Mouse (Mus musculus): ENCODE results near the gene Paqr7. TPM values are rescaled to one million over a fixed set of nuclear protein-coding genes. Genes with fewer than 3 reads are reported as not detected.

The Paqr7 gene
- total and polyA plus RNA-seq, 3 experiments, result 0.43 to 2.7 (median 0.89) TPM

- in situ Hi-C loops (cut with MboI; ENCODE audit: low pct_ligation_motif_present, low pct_unique_long_range_greater_than_20kb, low sequenced_read_pairs), result no loop called here
- Histone ChIP-seq H3K36me3 (replicated peaks in 1 of 2; ENCODE audit: control insufficient read depth in 1 of 2, insufficient read depth in 1 of 2, low read length in 1 of 2) (no peaks in the 10 kb centered on the region), H3K9me3 (replicated peaks; ENCODE audit: low read length) (no peaks in the 10 kb centered on the region), H3K79me2 (replicated peaks; ENCODE audit: control insufficient read depth, extremely low read depth, insufficient read depth, poor library complexity, severe bottlenecking) (no peaks in the 10 kb centered on the region), H3K4me2 (ENCODE audit: insufficient read depth, low read depth, poor library complexity, severe bottlenecking) (no peak overlapping the region), H3K4me1 (ENCODE audit: control insufficient read depth in 1 of 2, insufficient read depth in 2 of 2) (peaks cover 1 to 2% of the 10 kb centered on the region in 2 experiments; a peak in 1 of 4 replicates), H3K27me3 (replicated peaks) (peaks cover 19% of the 10 kb centered on the region), H3K27ac (ENCODE audit: insufficient read depth, low read depth) (no peak overlapping the region), H3K4me3 (replicated peaks in 1 of 3; ENCODE audit: low read depth in 2 of 3, low read length in 2 of 3, poor library complexity in 1 of 3) (no peak overlapping the region), H3K9ac (ENCODE audit: insufficient read depth, low read depth) (no peak overlapping the region)
- TF ChIP-seq CHD1 (IDR thresholded peaks at IDR 0.05; ENCODE audit: low read depth, low read length), result no peak
- no peak for TF ChIP-seq NELFE (IDR thresholded peaks at IDR 0.05; ENCODE audit: low read depth, low read length)
- no peak for TF ChIP-seq MYC (IDR thresholded peaks at IDR 0.05; ENCODE audit: low read depth, low read length)
- TF ChIP-seq ZMIZ1 (IDR thresholded peaks at IDR 0.05; ENCODE audit: low read depth, low read length), result no peak
- no peak for TF ChIP-seq MAFK (IDR thresholded peaks at IDR 0.05; ENCODE audit: insufficient replicate concordance, low read length)
- no peak for TF ChIP-seq TCF12 (IDR thresholded peaks at IDR 0.05; ENCODE audit: low read depth, low read length)
- TF ChIP-seq MAZ (IDR thresholded peaks at IDR 0.05; ENCODE audit: low read depth, low read length), result no peak
- DNase-seq (ENCODE audit: extremely low read depth), result no peak
- dilution Hi-C loops (cut with MboI; ENCODE audit: extremely low pct_ligation_motif_present, extremely low pct_unique_long_range_greater_than_20kb, low sequenced_read_pairs), result no loop called here
Observed at GRCm38 (mm10) chr4:134455310-134455709, 41.2 kb upstream of the Paqr7 start.

GRCm38 (mm10) chr4:134457130-134457825 lies 39.2 kb upstream of the Paqr7 start:
- H3K4me2 ChIP-seq (ENCODE audit: insufficient read depth, low read depth, poor library complexity, severe bottlenecking), result no peak overlapping the region
- in situ Hi-C loops (cut with MboI; ENCODE audit: low pct_ligation_motif_present, low pct_unique_long_range_greater_than_20kb, low sequenced_read_pairs) (no loop called here), dilution Hi-C loops (cut with MboI; ENCODE audit: extremely low pct_ligation_motif_present, extremely low pct_unique_long_range_greater_than_20kb, low sequenced_read_pairs) (no loop called here)
- H3K9me3 ChIP-seq (replicated peaks; ENCODE audit: low read length), result no peaks in the 10 kb centered on the region
- H3K27me3 ChIP-seq (replicated peaks), result peaks cover 9% of the 10 kb centered on the region
- no peak overlapping the region for H3K9ac ChIP-seq (ENCODE audit: insufficient read depth, low read depth)
- TF ChIP-seq MAZ (IDR thresholded peaks at IDR 0.05; ENCODE audit: low read depth, low read length), result no peak
- no peak for TF ChIP-seq PAX5 (IDR thresholded peaks at IDR 0.05; ENCODE audit: low read length)
- no peak for TF ChIP-seq SIN3A (IDR thresholded peaks at IDR 0.05; ENCODE audit: low read length)
- no peak for TF ChIP-seq UBTF (IDR thresholded peaks at IDR 0.05; ENCODE audit: low read depth, low read length)
- TF ChIP-seq TCF12 (IDR thresholded peaks at IDR 0.05; ENCODE audit: low read depth, low read length), result no peak
- no peak for TF ChIP-seq ZC3H11A (IDR thresholded peaks at IDR 0.05; ENCODE audit: low read depth, low read length)
- TF ChIP-seq CHD1 (IDR thresholded peaks at IDR 0.05; ENCODE audit: low read depth, low read length), result no peak
- no peak for TF ChIP-seq E2F4 (IDR thresholded peaks at IDR 0.05; ENCODE audit: insufficient replicate concordance, low read depth, low read length)
- TF ChIP-seq KAT2A (IDR thresholded peaks at IDR 0.05; ENCODE audit: insufficient replicate concordance, low read length), result no peak
- no peak for TF ChIP-seq EP300 (IDR thresholded peaks at IDR 0.05; ENCODE audit: low read length)
- TF ChIP-seq RCOR1 (conservative IDR thresholded peaks at IDR 0.05; ENCODE audit: low read depth, low read length), result no peak
- no peak for TF ChIP-seq ZMIZ1 (IDR thresholded peaks at IDR 0.05; ENCODE audit: low read depth, low read length)
- no peak for TF ChIP-seq HCFC1 (IDR thresholded peaks at IDR 0.05; ENCODE audit: low read depth, low read length)
- no peak for TF ChIP-seq MEF2A (IDR thresholded peaks at IDR 0.05; ENCODE audit: borderline replicate concordance, low read depth, low read length)
- TF ChIP-seq MYC (IDR thresholded peaks at IDR 0.05; ENCODE audit: low read depth, low read length), result no peak
- TF ChIP-seq MXI1 (IDR thresholded peaks at IDR 0.05; ENCODE audit: low read depth, low read length), result no peak
- no peak for TF ChIP-seq ELF1 (IDR thresholded peaks at IDR 0.05; ENCODE audit: low read depth, low read length)
- TF ChIP-seq JUND (conservative IDR thresholded peaks at IDR 0.05; ENCODE audit: low read depth, low read length), result no peak
- TF ChIP-seq NELFE (IDR thresholded peaks at IDR 0.05; ENCODE audit: low read depth, low read length), result no peak
- H3K36me3 ChIP-seq (replicated peaks in 1 of 2; ENCODE audit: control insufficient read depth in 1 of 2, insufficient read depth in 1 of 2, low read length in 1 of 2), result no peaks in the 10 kb centered on the region
- peaks cover 2 to 3% of the 10 kb centered on the region in 2 experiments; a peak in 2 of 4 replicates for H3K4me1 ChIP-seq (ENCODE audit: control insufficient read depth in 1 of 2, insufficient read depth in 2 of 2)
- H3K4me3 ChIP-seq (replicated peaks in 1 of 3; ENCODE audit: low read depth in 2 of 3, low read length in 2 of 3, poor library complexity in 1 of 3), result no peak overlapping the region
- H3K27ac ChIP-seq (ENCODE audit: insufficient read depth, low read depth), result no peak overlapping the region
- DNase-seq (ENCODE audit: extremely low read depth), result no peak
- no peaks in the 10 kb centered on the region for H3K79me2 ChIP-seq (replicated peaks; ENCODE audit: control insufficient read depth, extremely low read depth, insufficient read depth, poor library complexity, severe bottlenecking)
